8 mouse cellular contexts compared by ENCODE assay signal in the genomic region with DNA sequence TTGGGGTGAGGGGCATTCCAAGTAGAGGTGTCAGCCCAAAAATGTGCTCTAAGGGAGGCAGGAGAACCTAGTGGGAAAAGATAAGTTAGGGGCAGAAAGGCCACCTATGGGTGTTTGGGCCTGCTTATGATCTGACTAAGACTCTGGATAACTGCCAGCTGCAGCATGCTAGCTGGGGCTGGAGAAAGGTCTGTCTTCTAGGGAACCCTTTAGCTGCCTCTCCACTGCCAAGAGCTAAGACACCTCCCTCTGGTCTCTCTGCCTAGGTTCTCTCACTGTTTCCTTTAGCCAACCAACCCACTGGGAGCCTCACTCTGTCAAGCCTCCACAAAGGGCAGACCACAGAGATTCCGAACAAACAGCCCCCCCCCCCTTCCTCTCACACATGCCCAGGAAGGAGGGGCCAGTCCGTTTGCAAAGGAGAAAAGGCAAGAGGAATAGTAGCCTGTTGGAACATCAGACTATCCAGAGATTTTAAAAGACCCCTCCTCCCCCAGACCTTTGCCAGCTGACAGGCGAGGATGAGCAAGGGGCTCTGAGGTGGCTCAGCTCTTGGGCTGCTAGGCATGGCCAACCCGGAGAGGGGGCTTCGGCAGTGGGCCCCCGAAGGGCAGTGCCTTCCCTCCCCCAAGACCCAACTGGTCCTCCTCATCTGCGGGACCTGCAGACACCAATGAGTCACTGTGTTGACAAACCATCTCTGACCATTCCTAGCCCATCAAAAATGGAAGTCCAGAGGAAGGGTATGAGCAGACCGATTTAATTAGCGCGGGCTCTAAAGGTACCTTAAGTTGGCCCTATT. TPM values are rescaled to one million over a fixed set of nuclear protein-coding genes. Genes with fewer than 3 reads are reported as not detected.
DNase-seq lines count a peak whose midpoint lies in the region; ATAC-seq and TF ChIP-seq lines count a peak whose summit lies in the region.

No protein-coding gene starts in this region.

- peak overlapping the region; percentile 45 for H3K4me2 ChIP-seq in embryonic facial prominence, embryonic 11.5 days (ENCODE audit: low read depth, low read length)
- peak overlapping the region; percentile 98 for H3K4me2 ChIP-seq in lung, postnatal 0 days (replicated peaks; ENCODE audit: low read depth, low read length)

- peak overlapping the region; percentile 56 for H3K9ac ChIP-seq in embryonic facial prominence, embryonic 11.5 days (replicated peaks; ENCODE audit: low read length)
- 0 out of 2 replicates have a peak overlapping the region, but pooled peaks have one; percentile 29 for H3K9ac ChIP-seq in lung, postnatal 0 days (replicated peaks; ENCODE audit: low read depth)

- DNase-seq in 3134 (ENCODE audit: extremely low read depth, insufficient read length, low spot score): peak; percentile 76
- DNase-seq in T-cell, adult 2 months (ENCODE audit: low spot score): peak; percentile 46
- DNase-seq in embryonic facial prominence, embryonic 11.5 days (ENCODE audit: low spot score): peak; percentile 67
- peak; percentile 86 for DNase-seq in heart, embryonic 10.5 days (ENCODE audit: low spot score)
- peak; percentile 37 to 58 for DNase-seq in kidney, adult 8-10 months
- DNase-seq in lung, postnatal 0 days (ENCODE audit: low spot score): peak; percentile 97
- peak; percentile 51 for DNase-seq in retina, embryonic 14.5 days (ENCODE audit: low spot score)
- DNase-seq in frontal cortex, postnatal 10 days (ENCODE audit: low spot score in 2 of 2): no peak

- no peaks in the 10 kb centered on the region for H3K36me3 ChIP-seq in embryonic facial prominence, embryonic 11.5 days (replicated peaks; ENCODE audit: control insufficient read depth, insufficient read depth, low read depth, low read length)
- H3K36me3 ChIP-seq in heart, embryonic 10.5 days: peaks cover 12% of the 10 kb centered on the region; the same call in 1 of the 2 replicates
- no peaks in the 10 kb centered on the region for H3K36me3 ChIP-seq in lung, postnatal 0 days (ENCODE audit: insufficient read depth, low read length)

- peak overlapping the region; percentile 78 for H3K27ac ChIP-seq in embryonic facial prominence, embryonic 11.5 days (replicated peaks; ENCODE audit: low read depth, low read length)
- peak overlapping the region; percentile 99 for H3K27ac ChIP-seq in heart, embryonic 10.5 days
- H3K27ac ChIP-seq in lung, postnatal 0 days (ENCODE audit: low read length): peak overlapping the region; percentile 88

- ATAC-seq in embryonic facial prominence, embryonic 11.5 days (replicated peaks; ENCODE audit: insufficient number of reproducible peaks, low FRiP score, low TSS enrichment, low read depth): no peak
- peak; percentile 55 for ATAC-seq in lung, postnatal 0 days

- H3K4me3 ChIP-seq in embryonic facial prominence, embryonic 11.5 days (ENCODE audit: low read depth, low read length): 0 out of 2 replicates have a peak overlapping the region, but pooled peaks have one; percentile 5
- H3K4me3 ChIP-seq in heart, embryonic 10.5 days: peak overlapping the region; percentile 100
- peak overlapping the region; percentile 20; the same call in 1 of the 2 replicates for H3K4me3 ChIP-seq in lung, postnatal 0 days (ENCODE audit: low read depth, low read length)

- peak; percentile 13; the same call in 1 of the 2 replicates for TF ChIP-seq CTCF in lung, postnatal 0 days (IDR thresholded peaks at IDR 0.05)

- TF ChIP-seq EP300 in lung, postnatal 0 days (IDR thresholded peaks at IDR 0.05): 0 out of 2 replicates have a peak, but pooled peaks have one; percentile 41

- H3K9me3 ChIP-seq in embryonic facial prominence, embryonic 11.5 days (replicated peaks; ENCODE audit: control insufficient read depth, low read length): no peaks in the 10 kb centered on the region
- no peaks in the 10 kb centered on the region for H3K9me3 ChIP-seq in heart, embryonic 10.5 days
- no peaks in the 10 kb centered on the region for H3K9me3 ChIP-seq in lung, postnatal 0 days (ENCODE audit: low read length)

- 5% methylated on average over 10 of the region's 10 CpGs for WGBS in embryonic facial prominence, embryonic 11.5 days
- 5% methylated on average over 10 of the region's 10 CpGs for WGBS in heart, embryonic 10.5 days
- 2% methylated on average over 9 of the region's 10 CpGs for WGBS in lung, postnatal 0 days

- H3K4me1 ChIP-seq in embryonic facial prominence, embryonic 11.5 days (ENCODE audit: control insufficient read depth, insufficient read depth, low read length): peaks cover 24% of the 10 kb centered on the region
- peaks cover 69% of the 10 kb centered on the region for H3K4me1 ChIP-seq in heart, embryonic 10.5 days
- peaks cover 30% of the 10 kb centered on the region for H3K4me1 ChIP-seq in lung, postnatal 0 days (ENCODE audit: insufficient read depth, low read depth, low read length)

- H3K27me3 ChIP-seq in embryonic facial prominence, embryonic 11.5 days (ENCODE audit: control insufficient read depth, insufficient read depth, low read length): no peaks in the 10 kb centered on the region
- H3K27me3 ChIP-seq in heart, embryonic 10.5 days (ENCODE audit: insufficient read depth, poor library complexity, severe bottlenecking): no peaks in the 10 kb centered on the region
- H3K27me3 ChIP-seq in lung, postnatal 0 days (replicated peaks; ENCODE audit: insufficient read depth, low read length): no peaks in the 10 kb centered on the region

RNA-seq across cellular contexts. Expression of a gene that starts 1.4 kb away (rescaled TPM):
- 129 and 138 TPM in 2 replicates for polyA plus RNA-seq in embryonic facial prominence, embryonic 11.5 days (2014; fragmentation: Nextera tagmentation; extraction: Ambion mirVana)
- polyA plus RNA-seq in heart, embryonic 10.5 days (2016; fragmentation: Nextera tagmentation; extraction: Ambion mirVana): 69.6 and 139 TPM in 2 replicates
- 40.2 and 49.8 TPM in 2 replicates for polyA plus RNA-seq in lung, postnatal 0 days (2015; fragmentation: Nextera tagmentation; extraction: Ambion mirVana)

Comparison
In these comparisons a context has a peak if more than half of its experiments do, and no peak if none do; other contexts are left out.
1. DNase-seq: peak in 3134 (single experiment), T-cell, adult 2 months (single experiment), embryonic facial prominence, embryonic 11.5 days (single experiment), heart, embryonic 10.5 days (single experiment), kidney, adult 8-10 months (2 of 2), lung, postnatal 0 days (single experiment) and retina, embryonic 14.5 days (single experiment); none in frontal cortex, postnatal 10 days (0 of 2).
2. H3K4me3 ChIP-seq: peak in every context shown above with its lines; median percentile 100 in heart, embryonic 10.5 days; 20 in lung, postnatal 0 days; 5 in embryonic facial prominence, embryonic 11.5 days.
3. Peak in every context shown above with its lines, with median percentiles within 50 percentile points of each other: H3K27ac ChIP-seq.